Mouse (Mus musculus): ENCODE data around the gene Kansl1l. TPM values are rescaled to one million over a fixed set of nuclear protein-coding genes. Genes with fewer than 3 reads are reported as not detected.

The Kansl1l gene
- polyA plus RNA-seq (2017; shearing (Covaris generic)) = 26.2 TPM

DNA sequence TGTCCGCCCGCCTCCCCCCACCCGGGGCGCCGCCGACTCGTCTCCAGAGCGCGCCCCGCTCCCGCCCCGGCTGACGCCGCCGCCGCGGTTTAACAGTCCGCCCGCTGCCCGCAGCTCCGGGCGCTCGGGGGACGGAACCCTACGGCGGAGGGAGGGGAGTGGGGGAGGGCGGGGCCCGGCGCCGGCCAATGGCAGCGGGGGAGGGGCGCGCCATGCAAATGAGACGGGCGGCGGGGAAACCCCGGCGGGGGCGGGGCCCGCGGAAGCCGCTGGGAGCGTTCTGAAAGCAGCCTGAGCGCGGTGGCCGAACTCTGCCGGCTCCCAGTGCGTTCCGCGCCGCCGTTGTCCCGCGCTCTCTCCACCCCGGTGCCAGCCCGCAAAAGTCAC, at the start of gene Kansl1l:
Kansl1l (minus strand) TSS at position 110 of the 387 bp plus-strand sequence.

GRCm38 (mm10) chr1:66862712-66863511, 45.5 kb upstream of the Kansl1l start, which contains the start of gene Acadl:
Gene Acadl, minus strand, starts transcription at chr1:66863277.

GRCm38 (mm10) chr1:66700693-66701575, 116.4 kb downstream of the Kansl1l start, which contains the start of gene Rpe:
Gene Rpe, plus strand, starts transcription at chr1:66700831.

Other genes with a start within 250 kb of the Kansl1l start
- gene Rpe, start 116.7 kb downstream of the Kansl1l start, polyA plus RNA-seq (2017; shearing (Covaris generic)) = 45.2 TPM
- 54.4 TPM for gene Acadl, start 45.7 kb upstream of the Kansl1l start, polyA plus RNA-seq (2017; shearing (Covaris generic))
- gene Myl1, start 127.8 kb upstream of the Kansl1l start, polyA plus RNA-seq (2017; shearing (Covaris generic)) = not detected
- gene Lancl1, start 221.3 kb upstream of the Kansl1l start, polyA plus RNA-seq (2017; shearing (Covaris generic)) = 87.2 TPM

All from naive thymus-derived CD4-positive, alpha-beta T cell, adult 5 months (primary cell).